Mouse (Mus musculus) liver, embryonic 11.5 days (tissue): ENCODE measurements around the gene Dpp6. TPM values are rescaled to one million over a fixed set of nuclear protein-coding genes. Genes with fewer than 3 reads are reported as not detected.

Experiments used
- ATAC-seq: fragments of 200-750 bp; cut with Nextera tagmentation; replicated peaks from 2 replicates; pipeline ENCODE4 v1.8.0; 2017; ENCODE audit warnings: moderate number of reproducible peaks, mild to moderate bottlenecking, moderate TSS enrichment, moderate library complexity; ENCODE audit not compliant: low FRiP score
- DNase-seq: peaks from one replicate; pipeline ENCODE4 v3.0.0-alpha.2; 2017; ENCODE audit warnings: low spot score
- H3K27ac ChIP-seq: fragments of 300-500 bp; sonication (generic); 2 replicates; pipeline ENCODE4 v1.5.1; 2014; ENCODE audit warnings: mild to moderate bottlenecking, low read depth, low read length, control low read depth
- H3K27me3 ChIP-seq: fragments of 300-500 bp; sonication (generic); replicated peaks from 2 replicates; pipeline ENCODE4 v1.6.1; 2014; ENCODE audit warnings: low read length, mixed read lengths; ENCODE audit not compliant: control insufficient read depth, insufficient read depth
- H3K36me3 ChIP-seq: fragments of 300-500 bp; sonication (generic); 2 replicates; pipeline ENCODE4 v1.6.1; 2014; ENCODE audit warnings: mild to moderate bottlenecking, low read length, moderate library complexity, mixed read lengths; ENCODE audit not compliant: control insufficient read depth, insufficient read depth
- H3K4me1 ChIP-seq: fragments of 300-500 bp; sonication (generic); replicated peaks from 2 replicates; pipeline ENCODE4 v1.6.1; 2014; ENCODE audit warnings: low read length, mixed read lengths; ENCODE audit not compliant: control insufficient read depth, insufficient read depth
- H3K4me2 ChIP-seq: fragments of 300-500 bp; sonication (generic); 2 replicates; pipeline ENCODE4 v1.6.1; 2014; ENCODE audit warnings: mild to moderate bottlenecking, control low read depth, moderate library complexity
- H3K4me3 ChIP-seq: fragments of 300-500 bp; sonication (generic); 2 replicates; pipeline ENCODE4 v1.5.1; 2014; ENCODE audit warnings: low read depth, low read length, control low read depth
- H3K9ac ChIP-seq: fragments of 300-500 bp; sonication (generic); 2 replicates; pipeline ENCODE4 v1.6.1; 2014; ENCODE audit warnings: low read depth, low read length, control low read depth
- H3K9me3 ChIP-seq: fragments of 300-500 bp; sonication (generic); 2 replicates; pipeline ENCODE4 v1.6.1; 2016; ENCODE audit warnings: low read length, inconsistent platforms, mixed read lengths; ENCODE audit not compliant: control insufficient read depth
- WGBS: fragments of 180-500 bp; shearing (Covaris S2); extraction: QIAGEN DNeasy Blood & Tissue Kit; methylation state at CpG from one replicate; pipeline ENCODE4 v1.1.7; 2014; 5-methylcytosine and 5-hydroxymethylcytosine counted together
- polyA plus RNA-seq: library from polyadenylated mRNA; unstranded; fragments of >200 nt; fragmentation: Nextera tagmentation; extraction: Ambion mirVana; gene quantifications from 2 replicates; pipeline ENCODE4 v1.2.1, GENCODE M21; 2014

Dpp6 gene
- polyA plus RNA-seq, 1 experiment from 2014 or later, result 1.1 TPM

GRCm38 (mm10) chr5:27399111-27399510 is 582.1 kb downstream of the Dpp6 start:
- no peak for ATAC-seq
- H3K4me2 ChIP-seq, result no peak overlapping the region
- H3K9me3 ChIP-seq, result no peaks in the 10 kb centered on the region
- no peaks in the 10 kb centered on the region for H3K36me3 ChIP-seq
- H3K4me1 ChIP-seq, result no peaks in the 10 kb centered on the region
- no peaks in the 10 kb centered on the region for H3K27me3 ChIP-seq
- no peak for DNase-seq
- H3K9ac ChIP-seq, result no peak overlapping the region
- no peak overlapping the region for H3K27ac ChIP-seq
- H3K4me3 ChIP-seq, result no peak overlapping the region

GRCm38 (mm10) chr5:27402616-27403015 is 585.6 kb downstream of the Dpp6 start:
- ATAC-seq, result no peak
- no peak overlapping the region for H3K27ac ChIP-seq
- H3K4me1 ChIP-seq, result no peaks in the 10 kb centered on the region
- no peaks in the 10 kb centered on the region for H3K36me3 ChIP-seq
- no peaks in the 10 kb centered on the region for H3K27me3 ChIP-seq
- 81% methylated on average over 1 of the region's 1 CpGs for WGBS
- no peak for DNase-seq
- no peak overlapping the region for H3K4me2 ChIP-seq
- H3K4me3 ChIP-seq, result no peak overlapping the region
- no peaks in the 10 kb centered on the region for H3K9me3 ChIP-seq
- no peak overlapping the region for H3K9ac ChIP-seq

GRCm38 (mm10) chr5:27408854-27409253 is 591.9 kb downstream of the Dpp6 start:
- H3K27ac ChIP-seq, result no peak overlapping the region
- no peaks in the 10 kb centered on the region for H3K4me1 ChIP-seq
- H3K9me3 ChIP-seq, result no peaks in the 10 kb centered on the region
- ATAC-seq, result no peak
- no peak overlapping the region for H3K9ac ChIP-seq
- no peak overlapping the region for H3K4me3 ChIP-seq
- no peaks in the 10 kb centered on the region for H3K36me3 ChIP-seq
- WGBS, result 71% methylated on average over 7 of the region's 7 CpGs
- no peak for DNase-seq
- no peak overlapping the region for H3K4me2 ChIP-seq
- no peaks in the 10 kb centered on the region for H3K27me3 ChIP-seq

GRCm38 (mm10) chr5:27413023-27413422 is 596.0 kb downstream of the Dpp6 start:
- no peaks in the 10 kb centered on the region for H3K27me3 ChIP-seq
- no peak for ATAC-seq
- DNase-seq, result no peak
- no peak overlapping the region for H3K4me3 ChIP-seq
- no peaks in the 10 kb centered on the region for H3K4me1 ChIP-seq
- no peak overlapping the region for H3K4me2 ChIP-seq
- 60% methylated on average over 3 of the region's 3 CpGs for WGBS
- H3K36me3 ChIP-seq, result no peaks in the 10 kb centered on the region
- H3K27ac ChIP-seq, result no peak overlapping the region
- no peak overlapping the region for H3K9ac ChIP-seq
- H3K9me3 ChIP-seq, result no peaks in the 10 kb centered on the region

- WGBS, result 76% methylated on average over 4 of the region's 4 CpGs
- ATAC-seq (no peak), DNase-seq (no peak)
- Histone ChIP-seq H3K36me3 (no peaks in the 10 kb centered on the region), H3K9me3 (no peaks in the 10 kb centered on the region), H3K27me3 (no peaks in the 10 kb centered on the region), H3K4me3 (no peak overlapping the region), H3K4me1 (no peaks in the 10 kb centered on the region), H3K27ac (no peak overlapping the region), H3K9ac (no peak overlapping the region), H3K4me2 (no peak overlapping the region)
These were observed 598.5 kb downstream of the Dpp6 start for GRCm38 (mm10) chr5:27415518-27415917.

GRCm38 (mm10) chr5:27416571-27416970 is 599.6 kb downstream of the Dpp6 start:
- Histone ChIP-seq H3K4me1 (no peaks in the 10 kb centered on the region), H3K4me2 (no peak overlapping the region), H3K9ac (no peak overlapping the region), H3K9me3 (no peaks in the 10 kb centered on the region), H3K36me3 (no peaks in the 10 kb centered on the region), H3K4me3 (no peak overlapping the region), H3K27ac (no peak overlapping the region), H3K27me3 (no peaks in the 10 kb centered on the region)
- ATAC-seq (no peak), DNase-seq (no peak)
- 60% methylated on average over 4 of the region's 4 CpGs for WGBS

GRCm38 (mm10) chr5:27417398-27417797 is 600.4 kb downstream of the Dpp6 start:
- H3K4me2 ChIP-seq, result no peak overlapping the region
- 61% methylated on average over 7 of the region's 7 CpGs for WGBS

GRCm38 (mm10) chr5:27418856-27419255 is 601.9 kb downstream of the Dpp6 start:
- Histone ChIP-seq H3K36me3 (no peaks in the 10 kb centered on the region), H3K4me3 (no peak overlapping the region), H3K4me2 (no peak overlapping the region), H3K9me3 (no peaks in the 10 kb centered on the region), H3K27me3 (no peaks in the 10 kb centered on the region), H3K4me1 (no peaks in the 10 kb centered on the region), H3K9ac (no peak overlapping the region), H3K27ac (no peak overlapping the region)
- DNase-seq, result no peak
- WGBS, result 72% methylated on average over 1 of the region's 1 CpGs
- ATAC-seq, result no peak

More at GRCm38 (mm10) chr5:27417398-27417797, 600.4 kb downstream of the Dpp6 start:
- Histone ChIP-seq H3K4me1 (no peaks in the 10 kb centered on the region), H3K4me3 (no peak overlapping the region), H3K27ac (no peak overlapping the region), H3K36me3 (no peaks in the 10 kb centered on the region), H3K9me3 (no peaks in the 10 kb centered on the region), H3K27me3 (no peaks in the 10 kb centered on the region), H3K9ac (no peak overlapping the region)
- ATAC-seq (no peak), DNase-seq (no peak)

- Histone ChIP-seq H3K27ac (no peak overlapping the region), H3K27me3 (no peaks in the 10 kb centered on the region), H3K36me3 (no peaks in the 10 kb centered on the region), H3K9me3 (no peaks in the 10 kb centered on the region), H3K4me2 (no peak overlapping the region), H3K4me3 (no peak overlapping the region), H3K9ac (no peak overlapping the region), H3K4me1 (no peaks in the 10 kb centered on the region)
- DNase-seq (no peak), ATAC-seq (no peak)
- WGBS, result 71% methylated on average over 4 of the region's 4 CpGs
These were observed 604.2 kb downstream of the Dpp6 start for GRCm38 (mm10) chr5:27421090-27421635.
